Mouse (Mus musculus) c-Kit-positive CD71-positive TER-119-positive erythroid progenitor cells, embryonic 14.5 days (primary cell): Measurements from ENCODE around the gene Ppil2.

ENCODE experiments used
- DNase-seq: peaks from one replicate; pipeline ENCODE4 v3.0.0-alpha.2; 2013; ENCODE audit warnings: low spot score

Ppil2 gene

DNA sequence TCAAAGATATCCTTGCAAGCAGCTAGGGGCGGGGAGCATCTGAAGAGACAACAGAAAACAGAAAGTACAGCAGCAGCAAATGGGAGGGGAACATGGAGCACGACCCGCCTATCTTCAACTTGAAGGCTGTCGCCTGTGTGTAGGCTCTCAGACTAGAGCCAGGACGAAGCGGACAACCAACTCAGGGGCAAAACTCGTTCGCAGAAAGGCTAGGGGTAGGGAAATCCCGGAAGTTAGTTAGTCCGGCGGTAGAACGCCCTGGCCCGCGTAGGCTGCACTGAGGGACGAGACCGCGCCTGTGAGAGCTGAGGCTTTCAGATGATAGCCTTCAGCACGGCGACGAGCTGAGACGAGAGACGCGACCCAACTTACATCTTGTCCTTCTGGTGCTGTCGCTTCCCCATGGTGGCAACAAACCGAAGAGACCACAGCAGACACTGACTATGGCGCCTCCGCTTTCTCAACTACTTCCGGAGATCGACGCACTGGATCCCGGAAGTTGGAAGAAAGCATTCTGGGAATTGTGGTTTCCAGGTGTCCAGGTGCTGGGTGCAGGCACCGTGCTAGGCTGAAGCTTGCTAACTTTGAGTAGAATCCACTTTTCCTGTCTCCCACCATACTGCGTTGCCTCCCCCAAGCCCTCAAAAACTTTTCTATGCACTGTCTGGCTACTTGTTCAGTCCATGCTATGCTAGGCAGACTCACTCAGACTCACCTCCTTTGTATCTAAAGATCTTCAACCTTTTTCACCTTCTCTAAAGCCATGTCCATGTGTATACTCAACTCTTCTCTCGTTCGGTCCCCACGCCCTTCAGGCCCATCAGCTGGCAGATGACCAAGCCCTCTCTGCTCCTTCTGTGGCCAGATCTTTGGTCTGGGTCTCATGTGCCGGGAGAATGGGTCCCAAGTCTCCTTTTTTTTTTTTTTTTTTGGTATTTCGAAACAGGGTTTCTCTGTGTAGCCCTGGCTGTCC lies at the start of gene Ppil2:
Ppil2 (minus strand) TSS at position 487 of the 973 bp plus-strand sequence.
- DNase-seq: peak; percentile 75

DNA sequence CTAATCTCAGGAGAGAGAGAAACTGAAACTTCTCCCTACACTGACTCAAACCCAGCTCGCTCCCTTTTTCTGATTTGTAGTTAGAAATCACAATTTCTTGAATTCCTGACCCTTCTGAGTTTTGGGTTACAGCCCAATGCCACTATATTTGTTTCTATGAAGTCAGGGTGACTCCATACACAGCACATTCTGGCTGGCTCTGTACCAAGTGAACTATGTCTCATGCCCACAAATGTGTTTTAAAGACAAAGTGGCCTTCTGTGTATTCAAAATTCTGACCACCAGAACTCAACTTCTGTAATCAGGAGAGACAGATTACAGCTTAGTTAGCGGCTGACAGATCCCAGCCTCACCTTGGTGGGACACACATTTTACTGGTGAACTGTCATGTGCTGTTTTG lies 43.3 kb upstream of the Ppil2 start:
- DNase-seq: no peak

DNA sequence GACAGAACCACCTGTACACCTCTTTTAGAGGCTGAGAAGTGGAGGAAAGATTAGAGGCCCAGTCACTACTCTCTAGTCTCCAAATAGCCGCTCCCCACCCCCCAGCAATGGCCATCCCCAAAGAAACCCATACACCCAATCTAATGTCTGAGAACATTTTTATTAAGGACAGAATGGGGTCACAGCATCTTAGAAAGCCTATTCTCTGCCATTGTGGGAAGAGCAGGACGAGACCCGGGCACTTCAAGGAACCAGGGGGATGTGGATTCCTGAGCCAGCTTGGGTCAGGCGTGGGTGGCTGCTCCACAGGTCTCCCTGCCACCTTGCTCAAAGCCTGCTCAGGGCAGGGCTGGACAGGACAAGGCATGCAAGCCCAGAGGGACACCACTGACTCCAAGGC lies 40.8 kb upstream of the Ppil2 start:
- no peak for DNase-seq

DNA sequence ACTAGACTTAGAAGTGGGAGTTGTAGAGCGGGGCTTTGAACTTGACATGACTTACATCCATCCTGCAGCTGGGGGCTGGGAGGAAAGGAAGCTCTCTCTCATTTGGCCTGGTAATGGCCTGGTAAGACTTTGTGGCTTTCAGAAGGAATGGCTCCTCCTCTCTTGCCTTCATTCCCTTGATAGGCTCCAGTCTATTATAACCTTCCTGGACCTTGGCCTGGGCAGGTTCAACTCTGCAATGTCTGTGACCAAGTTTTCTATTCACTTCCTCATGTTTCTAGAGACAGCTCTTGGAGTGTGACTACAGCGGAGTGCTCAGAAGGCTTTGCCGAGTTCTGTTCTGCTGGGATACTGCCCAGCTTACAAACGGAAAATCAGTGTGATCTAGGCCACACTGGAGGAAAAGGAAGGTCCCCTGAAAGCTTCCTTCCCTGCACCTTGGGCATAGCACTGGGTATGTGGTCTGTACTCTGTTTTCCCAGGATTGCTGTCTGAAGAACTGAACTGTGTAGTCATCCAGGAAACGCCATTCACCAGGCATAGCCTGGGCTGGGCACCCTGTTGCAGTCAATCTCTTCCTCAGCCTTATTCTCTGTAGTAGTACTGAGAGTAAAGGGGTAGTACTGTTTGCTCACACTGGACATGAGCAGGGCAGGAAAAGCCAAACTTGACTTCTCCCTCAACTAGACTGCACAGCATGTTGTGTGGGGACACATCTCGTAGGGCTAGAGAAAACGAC lies 39.6 kb upstream of the Ppil2 start:
- no peak for DNase-seq

DNA sequence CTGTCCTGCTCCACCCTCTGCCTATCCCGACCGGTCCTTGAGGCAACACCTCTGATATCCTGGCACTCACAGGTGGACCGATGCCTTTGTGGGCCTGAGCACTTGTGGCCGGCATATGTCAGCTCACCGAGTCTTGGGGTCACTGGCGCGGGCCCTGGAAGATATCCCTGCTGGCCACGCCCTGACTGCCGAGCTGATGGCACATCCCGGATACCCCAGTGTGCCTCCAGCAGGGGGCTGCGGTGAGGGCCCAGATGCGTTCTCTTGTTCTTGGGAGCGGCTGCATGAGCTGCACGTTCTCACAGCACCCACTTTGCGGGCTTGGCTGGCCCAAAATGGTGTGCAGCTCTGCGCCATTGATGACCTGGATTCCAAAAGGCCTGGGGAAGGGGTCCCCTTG lies 37.0 kb upstream of the Ppil2 start:
- DNase-seq: peak; percentile 28

DNA sequence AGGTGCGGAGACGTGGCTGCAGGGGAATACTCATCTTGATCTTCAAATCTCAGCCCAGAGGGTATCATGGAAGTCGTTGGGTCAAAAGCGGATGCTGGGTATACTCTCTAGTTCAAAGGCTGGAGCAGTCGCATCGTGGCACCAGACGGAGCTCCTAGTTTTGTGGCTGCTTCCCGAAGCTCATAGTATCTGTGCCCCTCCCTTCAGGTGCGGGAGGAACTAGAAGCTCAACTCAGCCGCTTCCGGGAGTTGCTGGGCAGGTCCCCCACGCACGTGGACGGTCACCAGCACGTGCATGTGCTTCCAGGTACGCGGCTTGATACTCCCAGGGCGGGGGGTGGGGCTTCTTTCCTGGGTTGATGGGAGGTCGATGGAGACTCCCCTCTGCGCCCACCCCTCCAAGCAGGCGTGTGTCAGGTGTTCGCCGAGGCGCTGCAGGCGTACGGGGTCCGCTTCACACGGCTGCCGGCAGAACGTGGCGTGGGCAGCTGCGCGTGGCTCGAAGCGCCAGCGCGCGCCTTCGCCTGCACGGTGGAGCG lies 36.4 kb upstream of the Ppil2 start:
- peak; percentile 23 for DNase-seq

DNA sequence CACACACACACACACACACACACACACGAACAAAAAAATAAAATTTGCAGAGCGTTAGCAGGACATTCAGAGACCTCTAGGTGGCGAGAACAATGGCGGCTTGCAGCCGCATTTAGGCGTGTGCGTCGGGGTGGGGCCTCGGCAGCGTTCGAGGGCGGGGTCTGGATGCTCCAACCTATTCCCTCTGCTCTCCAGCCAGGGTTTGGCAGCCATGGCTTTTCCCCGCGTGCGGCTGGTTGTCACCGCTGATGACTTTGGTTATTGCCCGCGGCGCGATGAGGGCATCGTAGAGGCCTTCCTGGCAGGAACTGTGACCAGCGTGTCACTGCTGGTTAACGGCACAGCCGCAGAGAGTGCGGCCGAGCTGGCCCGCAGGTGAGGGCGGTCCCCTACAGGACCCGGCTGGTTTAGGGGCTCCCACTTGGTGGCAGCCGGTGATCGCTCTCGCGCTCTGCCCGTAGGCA lies 35.7 kb upstream of the Ppil2 start, which contains the start of gene Ccdc116:
Ccdc116 (minus strand) TSS at position 458 of the 464 bp plus-strand sequence.
- DNase-seq: peak; percentile 80

DNA sequence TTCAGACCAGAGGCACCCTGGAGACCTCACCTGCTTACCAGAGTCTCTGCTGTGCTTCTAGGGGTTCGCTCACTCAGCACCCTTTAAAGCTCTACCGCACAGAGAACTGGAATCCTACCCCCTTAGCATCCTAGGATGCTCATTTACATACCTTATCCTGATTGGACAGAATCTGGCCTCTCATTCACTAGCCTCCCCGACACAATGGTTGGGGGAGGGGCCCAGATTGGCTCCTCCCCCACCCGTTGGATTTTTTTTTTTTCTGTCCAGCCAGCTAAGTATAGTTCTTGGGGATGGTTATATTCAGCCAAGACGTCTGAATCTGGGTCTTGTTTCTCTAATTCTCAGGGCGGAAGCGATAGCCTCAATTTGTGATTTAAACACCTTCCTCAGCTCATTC lies 33.3 kb upstream of the Ppil2 start, which contains the start of gene Ydjc:
Ydjc (plus strand) TSS at position 283 of the 400 bp plus-strand sequence.
- peak; percentile 34 for DNase-seq

DNA sequence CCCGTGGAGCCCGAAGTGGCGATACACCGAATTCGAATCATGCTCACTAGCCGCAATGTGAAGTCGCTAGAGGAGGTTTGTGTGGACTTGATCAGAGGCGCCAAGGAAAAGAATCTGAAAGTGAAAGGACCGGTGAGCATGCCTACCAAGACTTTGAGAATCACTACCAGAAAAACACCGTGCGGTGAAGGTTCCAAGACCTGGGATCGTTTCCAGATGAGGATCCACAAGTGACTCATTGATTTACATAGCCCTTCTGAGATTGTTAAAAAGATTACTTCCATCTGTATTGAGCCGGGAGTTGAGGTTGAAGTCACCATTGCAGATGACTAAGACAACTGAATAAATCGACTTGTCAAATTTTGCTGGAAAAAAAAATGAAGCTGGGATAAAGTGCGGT lies 26.3 kb upstream of the Ppil2 start:
- DNase-seq: no peak

DNA sequence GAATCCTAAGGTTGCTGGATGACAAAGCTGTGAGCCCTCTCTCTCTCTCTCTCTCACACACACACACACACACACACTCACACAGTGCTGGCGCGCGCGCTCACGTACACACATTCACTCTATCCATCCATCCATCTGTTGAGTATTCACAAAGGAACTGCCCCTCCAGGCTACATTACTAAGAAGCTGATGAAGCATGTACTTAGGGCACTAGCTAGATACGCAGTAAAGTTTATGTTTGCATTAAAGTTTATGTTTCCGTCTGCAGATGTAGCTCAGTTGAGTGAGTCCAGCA lies 21.8 kb upstream of the Ppil2 start:
- DNase-seq: no peak

DNA sequence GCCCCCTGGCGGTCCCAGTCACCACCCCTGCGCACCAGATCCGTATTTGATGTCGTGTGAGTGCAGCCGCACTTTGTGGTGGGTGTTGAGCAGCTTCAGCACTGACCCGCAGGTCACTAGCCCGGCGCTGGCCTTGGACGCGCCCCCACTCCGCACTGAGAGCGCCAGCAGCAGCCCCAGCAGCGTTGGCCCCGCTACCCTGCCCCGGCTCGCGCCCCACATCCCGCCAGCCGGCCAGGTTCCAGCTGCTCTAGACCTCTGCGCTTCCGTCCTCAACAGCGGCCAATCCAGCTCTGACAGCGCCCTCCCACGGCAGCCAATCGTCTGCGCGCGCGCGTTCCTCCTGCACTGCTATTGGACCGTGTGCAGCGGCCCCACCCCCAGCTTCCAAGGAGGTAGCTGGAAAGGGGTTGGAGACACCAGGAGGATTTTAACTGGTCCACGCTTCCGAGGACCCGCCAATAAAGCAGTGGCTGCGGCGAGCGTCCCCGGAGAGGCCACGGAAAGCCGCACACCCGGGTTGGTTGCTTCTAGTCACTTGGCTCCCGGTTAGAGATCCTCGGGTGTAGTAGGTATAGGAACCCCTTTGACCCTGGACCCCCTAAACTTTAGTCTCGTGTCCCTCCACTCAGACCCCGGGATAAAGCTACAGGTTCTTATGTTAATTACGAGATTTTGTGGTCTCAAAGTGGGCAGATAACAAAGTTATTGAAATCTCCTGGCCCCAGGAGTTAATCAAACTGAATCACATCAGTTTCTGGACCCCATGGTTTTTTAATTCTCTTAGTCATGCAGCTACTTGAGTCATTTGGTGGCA lies 21.2 kb upstream of the Ppil2 start, which contains the start of gene Sdf2l1:
Sdf2l1 (minus strand) TSS at position 295 of the 817 bp plus-strand sequence.
- DNase-seq: peak; percentile 98

DNA sequence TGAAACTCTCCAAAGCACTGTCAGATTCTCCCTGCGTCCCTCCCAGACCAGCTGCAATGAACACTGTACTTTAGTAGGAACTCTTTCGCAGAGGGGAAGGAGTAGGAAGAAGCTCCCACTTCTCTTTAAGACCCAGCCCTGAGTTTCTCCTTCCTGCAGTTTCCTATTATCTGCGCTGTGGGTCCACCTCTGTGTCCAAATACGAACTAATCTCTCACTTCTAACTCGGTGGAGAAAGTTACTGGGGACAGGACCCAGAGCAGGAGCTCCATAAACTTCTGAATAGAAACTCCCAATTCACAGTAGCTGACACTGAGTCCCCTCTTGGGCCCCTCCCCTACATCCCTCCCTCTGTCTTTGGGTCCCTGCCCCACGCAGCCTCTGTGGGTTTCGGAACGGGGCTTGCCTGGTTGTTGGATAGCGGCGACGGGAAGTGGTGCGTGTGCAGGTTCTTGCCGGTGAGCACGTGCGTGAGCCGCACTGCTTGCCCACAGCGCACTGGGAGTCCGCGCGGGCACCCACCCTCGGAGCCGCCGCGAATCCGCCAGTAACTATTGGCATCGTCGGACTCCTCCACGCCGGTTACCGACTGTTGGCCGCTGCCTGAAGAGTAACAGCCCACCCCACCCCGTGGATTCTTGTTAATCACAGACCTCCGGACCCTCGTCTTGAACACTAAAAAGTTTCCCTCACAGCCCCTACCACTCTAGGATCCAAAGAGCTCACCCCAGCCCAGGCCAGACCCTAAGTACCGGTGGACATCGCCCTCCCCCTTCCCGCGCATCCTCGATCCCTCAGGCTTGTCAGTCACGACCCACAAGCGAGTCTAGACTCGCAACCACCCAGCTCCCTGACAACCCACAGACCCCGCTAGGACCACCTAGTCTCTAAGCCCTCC lies 20.4 kb upstream of the Ppil2 start:
- peak; percentile 22 for DNase-seq

DNA sequence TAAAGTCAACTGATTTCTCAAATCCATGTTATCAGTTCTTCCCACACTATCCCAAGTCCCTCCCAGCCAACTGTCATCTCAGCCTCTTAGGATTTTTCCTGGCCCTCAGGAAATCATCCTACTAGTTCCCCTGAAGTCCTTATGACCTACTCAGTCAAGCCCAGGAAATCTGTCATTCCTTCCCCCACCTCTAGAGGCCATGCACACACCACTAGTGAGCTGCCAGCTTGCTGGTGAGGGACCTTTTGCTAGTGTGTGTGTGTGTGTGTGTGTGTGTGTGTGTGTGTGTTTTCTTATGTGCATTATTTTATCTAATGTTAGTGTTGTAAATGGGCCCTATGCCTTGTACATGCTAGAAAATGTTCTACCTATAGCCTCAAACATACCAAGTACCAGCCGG lies 16.2 kb upstream of the Ppil2 start:
- peak; percentile 45 for DNase-seq

DNA sequence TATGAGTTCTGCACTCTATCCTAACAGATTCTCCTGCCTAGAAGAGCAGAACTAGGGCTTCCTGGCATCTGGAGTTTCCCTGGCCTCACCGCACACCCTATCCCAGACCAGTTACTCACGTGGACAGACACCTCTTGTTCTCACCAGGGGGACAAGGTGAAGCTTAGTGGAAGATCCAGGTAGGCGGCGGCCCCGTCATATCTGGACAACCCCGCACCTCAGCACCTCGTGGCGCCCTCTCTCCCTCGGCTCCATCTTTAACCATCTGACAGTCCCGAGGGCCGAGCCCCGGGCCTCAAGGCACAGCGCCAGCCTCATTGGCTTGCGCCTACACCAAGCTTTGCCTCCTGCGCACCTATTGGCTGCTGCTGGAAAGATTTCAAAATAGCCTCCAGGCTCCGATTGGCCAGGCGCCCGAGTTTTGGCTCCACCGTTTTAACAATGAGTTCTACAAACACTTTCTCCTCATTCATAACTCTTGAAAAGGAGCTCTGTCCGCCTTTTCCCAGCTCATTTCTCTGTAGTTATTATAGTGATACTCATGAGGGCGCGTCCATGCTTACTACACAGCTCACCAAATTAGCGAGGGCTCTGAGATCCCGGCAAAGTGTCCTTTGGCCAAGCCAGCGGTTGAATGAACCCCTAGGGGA lies 13.9 kb upstream of the Ppil2 start, which contains the start of gene 2610318N02Rik:
2610318N02Rik (minus strand) TSS at position 297 of the 650 bp plus-strand sequence.
- peak; percentile 87 for DNase-seq

DNA sequence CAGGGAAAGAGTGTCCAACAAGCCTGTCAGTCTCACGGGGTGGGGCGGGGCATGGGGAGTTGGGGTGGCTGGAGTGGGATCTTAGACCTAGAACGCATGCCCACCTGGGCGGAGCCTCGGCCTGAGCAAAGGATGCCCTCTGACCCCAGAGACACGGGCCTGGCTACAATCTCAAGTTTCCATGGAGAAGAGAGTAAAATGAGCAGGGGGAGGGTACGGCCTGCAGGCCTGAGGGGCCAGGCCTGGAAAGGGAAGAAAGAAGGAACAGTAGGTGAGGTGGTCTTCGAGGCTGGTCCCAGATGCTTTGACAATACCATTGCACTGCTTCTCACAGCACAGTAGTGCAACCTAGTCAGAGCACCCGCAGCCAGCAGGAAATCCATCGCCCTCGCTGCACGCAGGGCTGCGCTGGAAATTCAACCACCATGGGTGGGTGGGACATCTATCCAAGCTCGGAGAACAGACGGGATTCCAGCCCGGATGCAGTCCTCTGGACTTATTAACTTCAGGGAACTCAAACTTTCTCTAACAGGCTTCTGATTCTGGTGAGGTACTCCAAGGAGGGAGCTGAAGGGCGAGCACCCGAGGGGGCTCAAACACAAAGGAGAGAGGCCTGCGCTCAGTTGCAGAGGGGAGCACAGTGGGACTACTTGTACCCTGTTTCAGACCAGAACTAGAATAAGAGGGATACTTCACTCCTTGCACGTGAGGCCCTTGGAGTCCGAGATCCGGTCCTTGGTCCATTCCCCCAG lies 13.2 kb upstream of the Ppil2 start:
- DNase-seq: no peak

DNA sequence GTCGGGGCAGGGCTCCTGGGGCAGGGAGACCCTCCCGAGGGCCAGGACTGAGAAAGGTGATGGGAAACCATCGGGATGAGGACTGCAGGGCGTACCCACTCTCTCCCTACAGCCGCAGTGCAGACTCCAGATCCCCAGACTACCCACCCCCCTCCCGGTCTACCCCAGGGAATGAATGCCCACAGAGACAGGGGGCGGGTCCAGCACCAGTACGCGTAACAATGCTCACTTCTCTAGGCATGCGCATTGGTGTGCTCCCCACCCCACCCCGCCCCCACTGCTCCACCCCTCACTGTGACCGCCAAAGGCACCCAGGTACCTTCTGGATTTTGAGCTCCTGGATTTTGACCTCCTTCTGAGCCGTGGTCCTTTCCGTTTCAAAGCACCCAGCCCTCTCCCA lies 10.5 kb upstream of the Ppil2 start:
- DNase-seq: no peak

DNA sequence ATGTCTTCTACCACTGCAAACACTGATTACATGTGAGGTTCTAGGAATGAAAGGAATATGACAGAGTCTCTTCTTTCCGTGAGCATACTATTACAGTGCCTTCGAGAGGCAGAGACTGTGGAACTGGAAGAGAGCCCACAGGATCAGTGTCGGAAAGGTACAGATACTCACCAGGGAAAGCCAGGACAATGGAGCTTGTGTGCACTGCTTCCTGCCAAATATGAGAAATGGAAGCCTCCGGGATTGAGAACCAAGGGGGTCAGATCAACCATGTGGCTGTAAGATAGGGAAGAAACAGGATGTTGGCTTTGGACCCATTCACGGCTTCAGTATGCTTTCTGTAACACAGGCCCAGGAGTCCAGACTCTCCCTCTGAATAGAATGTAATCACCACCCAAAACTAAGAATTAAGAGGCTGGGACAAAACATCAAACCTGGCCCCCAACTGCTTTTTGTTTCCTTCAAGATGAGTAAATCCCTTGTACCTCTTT lies 6.3 kb upstream of the Ppil2 start:
- DNase-seq: no peak

DNA sequence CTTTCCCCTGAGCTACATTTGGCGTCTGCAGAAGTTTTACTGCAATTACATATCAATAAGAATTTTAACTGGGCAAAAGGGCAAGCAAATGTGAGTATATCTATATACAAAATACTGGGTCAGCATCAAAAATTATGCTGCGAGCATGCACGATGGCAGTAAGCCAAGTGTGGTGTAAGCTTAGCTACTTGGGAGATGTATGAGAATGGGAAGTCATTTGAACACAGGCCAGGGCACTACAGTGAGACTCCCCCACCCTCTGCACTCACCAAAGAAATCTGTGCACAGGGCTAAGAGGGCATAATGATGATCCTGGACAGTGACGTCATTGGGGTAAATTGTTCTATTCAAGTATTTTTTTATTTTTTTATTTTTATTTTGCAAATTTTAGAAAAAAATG lies 6.5 kb downstream of the Ppil2 start:
- DNase-seq: no peak

DNA sequence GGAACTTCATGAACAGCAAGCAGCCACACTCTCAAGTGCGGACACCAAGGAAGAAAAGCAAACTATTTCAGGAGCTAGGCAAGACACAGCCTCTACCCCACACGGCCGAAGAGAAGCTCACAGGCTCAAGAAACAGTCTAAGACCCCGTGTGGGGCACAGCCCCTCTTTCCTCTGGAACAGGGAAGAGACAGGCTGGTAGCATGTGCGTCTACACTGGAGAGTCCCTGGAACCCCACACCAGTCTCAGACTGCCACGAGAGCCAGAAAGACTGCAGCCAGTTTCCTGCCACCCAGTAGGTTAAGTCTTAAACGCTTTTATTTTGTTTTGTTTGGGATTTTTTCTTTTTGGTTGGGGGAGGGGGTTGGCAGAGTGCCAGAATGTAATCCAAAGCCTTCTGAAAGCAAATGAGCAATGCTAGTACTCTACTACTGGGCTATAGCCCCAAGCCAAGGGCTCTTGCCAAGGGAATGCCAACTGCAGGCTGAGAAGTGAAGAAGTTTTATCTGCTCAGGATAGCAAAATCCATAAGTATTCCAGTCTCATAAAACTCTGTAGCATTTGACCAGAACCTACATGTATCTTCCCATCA lies 8.3 kb downstream of the Ppil2 start:
- no peak for DNase-seq
